ENCODE assay signal across 8 mouse cellular contexts in the genomic region with DNA sequence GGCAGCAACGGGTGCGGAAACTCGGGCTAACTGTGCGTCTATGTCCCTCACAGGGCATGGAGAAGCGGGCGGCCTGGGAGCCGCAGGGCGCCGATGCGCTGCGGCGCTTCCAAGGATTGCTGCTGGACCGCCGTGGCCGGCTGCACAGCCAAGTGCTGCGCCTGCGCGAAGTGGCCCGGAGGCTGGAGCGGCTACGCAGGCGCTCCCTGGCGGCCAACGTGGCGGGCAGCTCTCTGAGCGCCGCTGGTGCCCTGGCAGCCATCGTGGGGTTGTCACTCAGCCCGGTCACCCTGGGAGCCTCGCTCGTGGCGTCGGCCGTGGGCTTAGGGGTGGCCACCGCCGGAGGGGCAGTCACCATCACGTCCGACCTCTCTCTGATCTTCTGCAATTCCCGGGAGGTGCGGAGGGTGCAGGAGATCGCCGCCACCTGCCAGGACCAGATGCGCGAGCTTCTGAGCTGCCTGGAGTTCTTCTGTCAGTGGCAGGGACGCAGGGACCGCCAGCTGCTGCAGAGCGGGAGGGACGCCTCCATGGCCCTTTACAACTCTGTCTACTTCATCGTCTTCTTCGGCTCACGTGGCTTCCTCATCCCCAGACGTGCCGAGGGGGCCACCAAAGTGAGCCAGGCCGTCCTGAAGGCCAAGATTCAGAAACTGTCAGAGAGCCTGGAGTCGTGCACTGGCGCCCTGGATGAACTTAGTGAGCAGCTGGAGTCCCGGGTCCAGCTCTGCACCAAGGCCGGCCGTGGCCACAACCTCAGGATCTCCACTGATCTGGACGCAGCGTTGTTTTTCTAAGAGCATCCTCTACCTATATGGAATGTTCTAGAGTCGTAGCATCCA. TPM values are rescaled to one million over a fixed set of nuclear protein-coding genes. Genes with fewer than 3 reads are reported as not detected.
A peak's percentile ranks its signal among the peaks of the same experiment; 100 is the strongest.
DNase-seq lines count a peak whose midpoint lies in the region; ATAC-seq and TF ChIP-seq lines count a peak whose summit lies in the region.

No protein-coding gene starts in this region.

- ATAC-seq in common myeloid progenitor, adult 5-6 weeks (replicated peaks; ENCODE audit: low read depth, poor library complexity, severe bottlenecking): peak; percentile 75
- ATAC-seq in hindbrain, postnatal 0 days: peak; percentile 94

- intact Hi-C loops in gastrocnemius, adult 2 months (cut with DNase I): no loop called here

- no peaks in the 10 kb centered on the region for H3K27me3 ChIP-seq in hindbrain, postnatal 0 days (ENCODE audit: insufficient read depth, low read length)

- peak overlapping the region; percentile 95 for H3K4me2 ChIP-seq in hindbrain, postnatal 0 days (ENCODE audit: low read depth, low read length)

- no peaks in the 10 kb centered on the region for H3K79me2 ChIP-seq in macrophage (ENCODE audit: inconsistent target)

- H3K4me1 ChIP-seq in hindbrain, postnatal 0 days (ENCODE audit: insufficient read depth, low read length): 0 out of 2 replicates have a peak, but pooled peaks cover 5% of the 10 kb centered on the region

- peak overlapping the region; percentile 80 for H3K4me3 ChIP-seq in gastrocnemius, adult 2 months
- peak overlapping the region; percentile 63 for H3K4me3 ChIP-seq in hindbrain, postnatal 0 days (ENCODE audit: low read length)
- H3K4me3 ChIP-seq in macrophage (ENCODE audit: inconsistent target): peak overlapping the region; percentile 17; the same call in 1 of the 2 replicates

- peak overlapping the region; percentile 87 for H3K27ac ChIP-seq in gastrocnemius, adult 2 months
- peak overlapping the region; percentile 65 for H3K27ac ChIP-seq in hindbrain, postnatal 0 days
- H3K27ac ChIP-seq in macrophage: no peak overlapping the region

- DNase-seq in ZHBTc4 (ENCODE audit: low read depth, low spot score): peak; percentile 93
- DNase-seq in gastrocnemius, adult 2 months: peak; percentile 97
- DNase-seq in hindbrain, postnatal 0 days (ENCODE audit: low spot score): peak; percentile 95
- peak; percentile 88 to 94 for DNase-seq in left cerebral cortex, adult 18-20 months (ENCODE audit: low spot score in 2 of 2)
- peak; percentile 86 for DNase-seq in retina, postnatal 7 days (ENCODE audit: low read depth, low spot score)
- peak; percentile 83 to 84 for DNase-seq in urinary bladder, adult 18-20 months (ENCODE audit: low spot score in 2 of 2)

- H3K36me3 ChIP-seq in hindbrain, postnatal 0 days (ENCODE audit: insufficient read depth, low read length): no peaks in the 10 kb centered on the region
- H3K36me3 ChIP-seq in macrophage (ENCODE audit: inconsistent target): no peaks in the 10 kb centered on the region

- 2% methylated on average over 62 of the region's 62 CpGs for WGBS in hindbrain, postnatal 0 days
- WGBS in macrophage (ENCODE audit: missing documents): 7% methylated on average over 62 of the region's 62 CpGs

- H3K9me3 ChIP-seq in hindbrain, postnatal 0 days (ENCODE audit: low read length): no peaks in the 10 kb centered on the region

- peak overlapping the region; percentile 61 for H3K9ac ChIP-seq in hindbrain, postnatal 0 days (replicated peaks; ENCODE audit: low read length)

- TF ChIP-seq CTCF in gastrocnemius, adult 2 months (IDR thresholded peaks at IDR 0.05): peak; percentile 84
- TF ChIP-seq CTCF in hindbrain, postnatal 0 days (IDR thresholded peaks at IDR 0.05; ENCODE audit: low read depth): peak; percentile 58

RNA-seq across cellular contexts. Expression of a gene that starts 2.2 kb away (rescaled TPM):
- total RNA-seq in common myeloid progenitor, adult 5-6 weeks (2017): 0.39 and 0.64 TPM in 2 replicates
- 1 to 10 TPM; 1.0 to 5.0 TPM for total RNA-seq in gastrocnemius, adult 2 months (2021)
- 6.3 and 7.0 TPM in 2 replicates for total RNA-seq in hindbrain, postnatal 0 days (2014; rRNA removed)
- 4.2 and 4.8 TPM in 2 replicates for polyA plus RNA-seq in hindbrain, postnatal 0 days (2015; fragmentation: Nextera tagmentation; extraction: Ambion mirVana)
- 1 to 10 TPM; 4.6 to 4.8 TPM for total RNA-seq in left cerebral cortex, adult 18-20 months (2021)
- under 1 TPM in 9 of 26 experiments, not detected in 17; 0.19 to 0.86 (median 0.31) TPM for total RNA-seq in macrophage (2018; cell fraction: chromatin; rRNA removed)
- total RNA-seq in macrophage (2018; cell fraction: cytosol; rRNA removed): under 1 TPM in 21 of 26 experiments, not detected in 5; 0.03 to 0.70 (median 0.10) TPM
- total RNA-seq in macrophage (2018; cell fraction: nucleus; rRNA removed): 1 to 10 TPM in 1 of 26 experiments, under 1 TPM in 11, not detected in 14; 0.11 to 2.1 (median 0.33) TPM
- polyA plus RNA-seq in macrophage (2018): 0.06 TPM in 1 of 3 replicates, not detected in the others

RNA-seq across cellular contexts. Expression of a gene that starts 27.7 kb away (rescaled TPM):
- 139 and 149 TPM in 2 replicates for total RNA-seq in common myeloid progenitor, adult 5-6 weeks (2017)
- 10 to 100 TPM; 26.9 TPM for total RNA-seq in gastrocnemius, adult 2 months (2021)
- 21.7 and 40.5 TPM in 2 replicates for total RNA-seq in hindbrain, postnatal 0 days (2014; rRNA removed)
- 60.5 TPM in 2 replicates for polyA plus RNA-seq in hindbrain, postnatal 0 days (2015; fragmentation: Nextera tagmentation; extraction: Ambion mirVana)
- 10 to 100 TPM; 58.3 to 59.1 TPM for total RNA-seq in left cerebral cortex, adult 18-20 months (2021)
- 100 to 1,000 TPM in 8 of 26 experiments, 10 to 100 TPM in 18; 24.8 to 132 (median 79.3) TPM for total RNA-seq in macrophage (2018; cell fraction: chromatin; rRNA removed)
- total RNA-seq in macrophage (2018; cell fraction: cytosol; rRNA removed): 10 to 100 TPM; 31.2 to 53.9 (median 45.2) TPM
- 10 to 100 TPM; 29.5 to 79.0 (median 44.0) TPM for total RNA-seq in macrophage (2018; cell fraction: nucleus; rRNA removed)
- polyA plus RNA-seq in macrophage (2018): 47.6 to 53.3 TPM (median 51.0 TPM) in 3 replicates

Comparison
In these comparisons a context has a peak if more than half of its experiments do, and no peak if none do; other contexts are left out.
1. H3K4me3 ChIP-seq: peak in every context shown above with its lines; median percentile 80 in gastrocnemius, adult 2 months; 63 in hindbrain, postnatal 0 days; 17 in macrophage.